In genomic region chr1:88284946-88285320, GRCm38 (mm10) we compare ENCODE assay signal across 9 mouse cellular contexts. TPM values are rescaled to one million over a fixed set of nuclear protein-coding genes. Genes with fewer than 3 reads are reported as not detected.
A peak's percentile ranks its signal among the peaks of the same experiment; 100 is the strongest.
DNase-seq lines count a peak whose midpoint lies in the region; ATAC-seq lines count a peak whose summit lies in the region.
"Had no signal": no experiment of that assay in that cellular context is flagged by ENCODE, and none has a peak within 500 bp of the region (broad histone marks: within the 10 kb centered on the region; RNA-seq: fewer than 3 reads in every experiment).

No protein-coding gene starts in this region.

- H3K9me3 ChIP-seq in heart, embryonic 12.5 days (replicated peaks) = peaks cover 62% of the 10 kb centered on the region
- H3K9me3 ChIP-seq in heart, embryonic 11.5 days (replicated peaks; ENCODE audit: control insufficient read depth, low read length) = peaks cover 69% of the 10 kb centered on the region
- H3K9me3 ChIP-seq in stomach, embryonic 14.5 days (ENCODE audit: control insufficient read depth, low read depth, low read length) = peaks cover 62% of the 10 kb centered on the region

- H3K27me3 ChIP-seq in heart, embryonic 12.5 days (replicated peaks) = no peaks in the 10 kb centered on the region
- H3K27me3 ChIP-seq in heart, embryonic 11.5 days (ENCODE audit: control insufficient read depth, insufficient read depth, low read length) = no peaks in the 10 kb centered on the region
- H3K27me3 ChIP-seq in stomach, embryonic 14.5 days (ENCODE audit: control insufficient read depth, insufficient read depth, low read length) = no peaks in the 10 kb centered on the region

- no peaks in the 10 kb centered on the region for H3K36me3 ChIP-seq in heart, embryonic 12.5 days
- H3K36me3 ChIP-seq in heart, embryonic 11.5 days (ENCODE audit: control insufficient read depth, insufficient read depth, low read length) = no peaks in the 10 kb centered on the region
- H3K36me3 ChIP-seq in stomach, embryonic 14.5 days (ENCODE audit: control insufficient read depth, insufficient read depth, low read length) = no peaks in the 10 kb centered on the region

- no peak overlapping the region for H3K4me3 ChIP-seq in heart, embryonic 12.5 days
- H3K4me3 ChIP-seq in heart, embryonic 11.5 days (ENCODE audit: low read depth, low read length) = no peak overlapping the region
- H3K4me3 ChIP-seq in stomach, embryonic 14.5 days (ENCODE audit: low read depth, low read length) = no peak overlapping the region

- DNase-seq in thymus, postnatal 14 days = peak; percentile 61
- DNase-seq in thymus, adult 18-20 months = no peak
- DNase-seq in layer of hippocampus, postnatal 36 days = no peak
- DNase-seq in MN1 (ENCODE audit: low spot score) = no peak

- no peak overlapping the region for H3K27ac ChIP-seq in heart, embryonic 12.5 days (ENCODE audit: poor library complexity, severe bottlenecking)
- no peak overlapping the region for H3K27ac ChIP-seq in heart, embryonic 11.5 days (ENCODE audit: low read depth, low read length)
- H3K27ac ChIP-seq in stomach, embryonic 14.5 days (ENCODE audit: low read length) = no peak overlapping the region

- no peak overlapping the region for H3K4me2 ChIP-seq in heart, embryonic 12.5 days
- no peak overlapping the region for H3K4me2 ChIP-seq in heart, embryonic 11.5 days
- H3K4me2 ChIP-seq in stomach, embryonic 14.5 days (replicated peaks; ENCODE audit: low read depth, low read length) = no peak overlapping the region

- no peaks in the 10 kb centered on the region for H3K4me1 ChIP-seq in heart, embryonic 12.5 days (replicated peaks)
- no peaks in the 10 kb centered on the region for H3K4me1 ChIP-seq in heart, embryonic 11.5 days (ENCODE audit: control insufficient read depth, insufficient read depth, low read length)
- H3K4me1 ChIP-seq in stomach, embryonic 14.5 days (ENCODE audit: control insufficient read depth, insufficient read depth, low read length) = no peaks in the 10 kb centered on the region

- 57% methylated on average over 7 of the region's 7 CpGs for WGBS in heart, embryonic 12.5 days
- 54% methylated on average over 7 of the region's 7 CpGs for WGBS in heart, embryonic 11.5 days (ENCODE audit: insufficient replicate concordance)
- 60% methylated on average over 7 of the region's 7 CpGs for WGBS in stomach, embryonic 14.5 days

- H3K9ac ChIP-seq in heart, embryonic 12.5 days = no peak overlapping the region
- no peak overlapping the region for H3K9ac ChIP-seq in heart, embryonic 11.5 days (ENCODE audit: low read depth, low read length)
- H3K9ac ChIP-seq in stomach, embryonic 14.5 days (replicated peaks; ENCODE audit: low read depth, low read length) = no peak overlapping the region

- ATAC-seq in heart, embryonic 12.5 days (ENCODE audit: insufficient number of reproducible peaks, low FRiP score) = 0 out of 2 replicates have a peak, but pooled peaks have one; percentile 5
- no peak for ATAC-seq in heart, embryonic 11.5 days (replicated peaks; ENCODE audit: insufficient number of reproducible peaks, low FRiP score, low TSS enrichment)
- peak; percentile 66 for ATAC-seq in erythroblast, adult 5-6 weeks (replicated peaks; ENCODE audit: low FRiP score, poor library complexity, severe bottlenecking)
- peak; percentile 2; the same call in 1 of the 2 replicates for ATAC-seq in stomach, embryonic 14.5 days (ENCODE audit: insufficient number of reproducible peaks, insufficient read depth, low FRiP score, low read depth)

RNA-seq across cellular contexts. Expression of gene Trpm8, which starts 7.5 kb away (rescaled TPM):
- polyA plus RNA-seq in heart, embryonic 12.5 days (2016; fragmentation: Nextera tagmentation; extraction: Ambion mirVana) = 0.05 TPM in 1 of 2 replicates, not detected in the other
- 0.10 TPM in 1 of 2 replicates, not detected in the other for polyA plus RNA-seq in heart, embryonic 11.5 days (2014; fragmentation: Nextera tagmentation; extraction: Ambion mirVana)
- not detected in 2 replicates for total RNA-seq in erythroblast, adult 5-6 weeks (2015; ENCODE audit: low replicate concordance)
- not detected in 2 replicates for total RNA-seq in erythroblast, adult 5-6 weeks (2017; ENCODE audit: low replicate concordance)
- polyA plus RNA-seq in stomach, embryonic 14.5 days (2014; fragmentation: Nextera tagmentation; extraction: Ambion mirVana) = not detected in 2 replicates
- total RNA-seq in layer of hippocampus, postnatal 36 days (2021) = under 1 TPM in 1 of 2 experiments, not detected in 1; 0.15 TPM
- polyA plus RNA-seq: gonadal fat pad, adult 2 months had no signal

RNA-seq across cellular contexts. Expression of gene Hjurp, which starts 7.5 kb away (rescaled TPM):
- 141 TPM in 2 replicates for polyA plus RNA-seq in heart, embryonic 12.5 days (2016; fragmentation: Nextera tagmentation; extraction: Ambion mirVana)
- polyA plus RNA-seq in heart, embryonic 11.5 days (2014; fragmentation: Nextera tagmentation; extraction: Ambion mirVana) = 117 and 118 TPM in 2 replicates
- total RNA-seq in erythroblast, adult 5-6 weeks (2015; ENCODE audit: low replicate concordance) = 66.9 and 89.5 TPM in 2 replicates
- total RNA-seq in erythroblast, adult 5-6 weeks (2017; ENCODE audit: low replicate concordance) = 110 and 133 TPM in 2 replicates
- polyA plus RNA-seq in stomach, embryonic 14.5 days (2014; fragmentation: Nextera tagmentation; extraction: Ambion mirVana) = 202 and 211 TPM in 2 replicates
- total RNA-seq in layer of hippocampus, postnatal 36 days (2021) = 10 to 100 TPM; 30.7 to 36.6 TPM

RNA-seq across cellular contexts. Expression of gene Mroh2a, which starts 58.1 kb away (rescaled TPM):
- polyA plus RNA-seq in heart, embryonic 12.5 days (2016; fragmentation: Nextera tagmentation; extraction: Ambion mirVana) = 0.56 and 0.83 TPM in 2 replicates
- polyA plus RNA-seq in heart, embryonic 11.5 days (2014; fragmentation: Nextera tagmentation; extraction: Ambion mirVana) = 0.63 and 1.1 TPM in 2 replicates
- total RNA-seq in erythroblast, adult 5-6 weeks (2015; ENCODE audit: low replicate concordance) = 1.7 TPM in 1 of 2 replicates, not detected in the other
- total RNA-seq in erythroblast, adult 5-6 weeks (2017; ENCODE audit: low replicate concordance) = 0.17 and 0.70 TPM in 2 replicates
- 1.7 and 1.9 TPM in 2 replicates for polyA plus RNA-seq in stomach, embryonic 14.5 days (2014; fragmentation: Nextera tagmentation; extraction: Ambion mirVana)
- total RNA-seq in layer of hippocampus, postnatal 36 days (2021) = under 1 TPM in 1 of 2 experiments, not detected in 1; 0.05 TPM
